Mouse (Mus musculus) E14TG2a.4 (cell line): ENCODE results near the gene Greb1.
"Not testable (repeated sequence)": the region's sequence is repeated elsewhere in the genome, so short reads cannot be mapped to it uniquely, and the experiment has no call there.

Source experiments
- H3K27me3 ChIP-seq: 2 replicates; pipeline ENCODE4 v1.6.1; 2014; ENCODE audit warnings: low read length, control low read depth; ENCODE audit not compliant: insufficient read depth
- H3K36me3 ChIP-seq: 2 replicates; pipeline ENCODE4 v1.6.1; 2014; ENCODE audit warnings: low read length, control low read depth; ENCODE audit not compliant: insufficient read depth
- H3K4me1 ChIP-seq: replicated peaks from 2 replicates; pipeline ENCODE4 v1.6.1; 2014; ENCODE audit warnings: low read depth, low read length, control low read depth
- H3K4me3 ChIP-seq: replicated peaks from 2 replicates; pipeline ENCODE4 v1.5.1; 2014; ENCODE audit warnings: mild to moderate bottlenecking, low read length
- H3K9me3 ChIP-seq: 2 replicates; pipeline ENCODE4 v1.6.1; 2014; ENCODE audit warnings: low read length, control low read depth
- CTCF ChIP-seq: conservative IDR thresholded peaks from 2 replicates; pipeline ENCODE4 v1.5.1; 2014; ENCODE audit warnings: low read length
- NANOG ChIP-seq: IDR thresholded peaks from 2 replicates; pipeline ENCODE4 v1.6.1; 2014; ENCODE audit warnings: borderline replicate concordance, low read length, mixed read lengths
- POU5F1 ChIP-seq: IDR thresholded peaks from 2 replicates; pipeline ENCODE4 v1.6.1; 2014; ENCODE audit warnings: low read length, borderline replicate concordance

Gene Greb1

GRCm38 (mm10) chr12:16718660-16719315 is 81.9 kb downstream of the Greb1 start:
- Histone ChIP-seq H3K4me1 (0 out of 2 replicates have a peak, but pooled peaks cover 2% of the 10 kb centered on the region), H3K36me3 (no peaks in the 10 kb centered on the region), H3K4me3 (no peak overlapping the region), H3K9me3 (no peaks in the 10 kb centered on the region), H3K27me3 (peaks cover 11% of the 10 kb centered on the region; the same call in 1 of the 2 replicates)
- TF ChIP-seq POU5F1 (no peak), NANOG (no peak), CTCF (peak; percentile 83)

- no peak for TF ChIP-seq POU5F1
- TF ChIP-seq CTCF, result peak; percentile 87
- Histone ChIP-seq H3K27me3 (peaks cover 11% of the 10 kb centered on the region; the same call in 1 of the 2 replicates), H3K4me3 (no peak overlapping the region), H3K9me3 (no peaks in the 10 kb centered on the region), H3K4me1 (no peaks in the 10 kb centered on the region), H3K36me3 (no peaks in the 10 kb centered on the region)
Observed at GRCm38 (mm10) chr12:16717653-16718052, 83.0 kb downstream of the Greb1 start.

GRCm38 (mm10) chr12:16714616-16715015 is 86.1 kb downstream of the Greb1 start:
- Histone ChIP-seq H3K4me3 (no peak overlapping the region), H3K9me3 (peaks cover 10% of the 10 kb centered on the region; the same call in 1 of the 2 replicates), H3K4me1 (no peaks in the 10 kb centered on the region), H3K27me3 (peaks cover 3% of the 10 kb centered on the region; the same call in 1 of the 2 replicates), H3K36me3 (no peaks in the 10 kb centered on the region)
- TF ChIP-seq CTCF, result no peak
- no peak for TF ChIP-seq POU5F1
- no peak for TF ChIP-seq NANOG

- H3K36me3 ChIP-seq, result no peaks in the 10 kb centered on the region
- no peaks in the 10 kb centered on the region for H3K9me3 ChIP-seq
- H3K4me3 ChIP-seq, result no peak overlapping the region
- no peaks in the 10 kb centered on the region for H3K4me1 ChIP-seq
- no peaks in the 10 kb centered on the region for H3K27me3 ChIP-seq
- TF ChIP-seq NANOG, result no peak
Observed at GRCm38 (mm10) chr12:16698691-16699090, 102.0 kb downstream of the Greb1 start.

- Histone ChIP-seq H3K9me3 (no peaks in the 10 kb centered on the region), H3K4me3 (no peak overlapping the region), H3K36me3 (no peaks in the 10 kb centered on the region), H3K4me1 (no peaks in the 10 kb centered on the region), H3K27me3 (no peaks in the 10 kb centered on the region)
- TF ChIP-seq NANOG (no peak), POU5F1 (no peak)
Observed at GRCm38 (mm10) chr12:16696146-16696545, 104.5 kb downstream of the Greb1 start.

GRCm38 (mm10) chr12:16695252-16695651 is 105.4 kb downstream of the Greb1 start:
- not testable (repeated sequence) for H3K4me3 ChIP-seq, H3K4me1 ChIP-seq, H3K27me3 ChIP-seq, H3K9me3 ChIP-seq, H3K36me3 ChIP-seq

- Histone ChIP-seq H3K4me3 (no peak overlapping the region), H3K4me1 (no peaks in the 10 kb centered on the region), H3K36me3 (no peaks in the 10 kb centered on the region), H3K27me3 (no peaks in the 10 kb centered on the region), H3K9me3 (no peaks in the 10 kb centered on the region)
- TF ChIP-seq CTCF (no peak), NANOG (no peak), POU5F1 (no peak)
Observed at GRCm38 (mm10) chr12:16694783-16695182, 105.9 kb downstream of the Greb1 start.

- Histone ChIP-seq H3K27me3 (no peaks in the 10 kb centered on the region), H3K4me1 (no peaks in the 10 kb centered on the region), H3K36me3 (no peaks in the 10 kb centered on the region), H3K9me3 (no peaks in the 10 kb centered on the region), H3K4me3 (no peak overlapping the region)
- TF ChIP-seq CTCF (no peak), POU5F1 (no peak), NANOG (no peak)
Observed at GRCm38 (mm10) chr12:16690631-16691030, 110.1 kb downstream of the Greb1 start.

- Histone ChIP-seq H3K4me3 (no peak overlapping the region), H3K36me3 (no peaks in the 10 kb centered on the region), H3K4me1 (peaks cover 28% of the 10 kb centered on the region), H3K9me3 (no peaks in the 10 kb centered on the region), H3K27me3 (0 out of 2 replicates have a peak, but pooled peaks cover 4% of the 10 kb centered on the region)
- TF ChIP-seq CTCF (no peak), NANOG (no peak), POU5F1 (no peak)
Observed at GRCm38 (mm10) chr12:16672246-16672645, 128.4 kb downstream of the Greb1 start.

- Histone ChIP-seq H3K27me3 (peaks cover 8% of the 10 kb centered on the region; the same call in 1 of the 2 replicates), H3K4me1 (peaks cover 36% of the 10 kb centered on the region), H3K9me3 (no peaks in the 10 kb centered on the region), H3K36me3 (no peaks in the 10 kb centered on the region), H3K4me3 (no peak overlapping the region; the same call in 1 of the 2 replicates)
- TF ChIP-seq POU5F1 (no peak), CTCF (no peak), NANOG (no peak)
Observed at GRCm38 (mm10) chr12:16669176-16669575, 131.5 kb downstream of the Greb1 start.
